Mouse (Mus musculus): ENCODE results near the gene Hoxa2. TPM values are rescaled to one million over a fixed set of nuclear protein-coding genes. Genes with fewer than 3 reads are reported as not detected.

Hoxa2 gene
- total RNA-seq (2014; fragmentation: Nextera tagmentation) (not detected in 2 replicates), total RNA-seq (2017) (0.06 TPM in 1 of 2 replicates, not detected in the other), polyA plus RNA-seq (2012) (not detected in 2 replicates)

- H3K36me3 ChIP-seq (replicated peaks): no peaks in the 10 kb centered on the region
- peaks cover 67% of the 10 kb centered on the region for H3K27me3 ChIP-seq (ENCODE audit: insufficient read depth, low read length)
- no peak for DNase-seq (ENCODE audit: low spot score)
These were observed at the start of gene Hoxa2 for GRCm38 (mm10) chr6:52164626-52165440. TSS of gene Hoxa2 (minus strand) at chr6:52164831.

GRCm38 (mm10) chr6:52214271-52214670 lies 49.6 kb upstream of the Hoxa2 start:
- H3K9me3 ChIP-seq (replicated peaks): peaks cover 9% of the 10 kb centered on the region
- H3K4me1 ChIP-seq (ENCODE audit: insufficient read depth, low read depth, low read length): no peaks in the 10 kb centered on the region
- ATAC-seq (ENCODE audit: extremely low read depth, insufficient number of reproducible peaks, low FRiP score, poor library complexity, severe bottlenecking) (no peak), DNase-seq (ENCODE audit: low spot score) (no peak)
- H3K27me3 ChIP-seq (ENCODE audit: insufficient read depth, low read length): peaks cover 46% of the 10 kb centered on the region
- H3K36me3 ChIP-seq (replicated peaks): no peaks in the 10 kb centered on the region
- TF ChIP-seq CTCF (IDR thresholded peaks at IDR 0.05; ENCODE audit: low read depth, low read length) (no peak), TAL1 (conservative IDR thresholded peaks at IDR 0.05; ENCODE audit: low read depth, low read length) (no peak), POLR2AphosphoS5 (IDR thresholded peaks at IDR 0.05; ENCODE audit: insufficient replicate concordance, low read depth, low read length) (no peak), GATA1 (IDR thresholded peaks at IDR 0.05; ENCODE audit: borderline replicate concordance, low read length) (no peak), GATA2 (IDR thresholded peaks at IDR 0.05; ENCODE audit: borderline replicate concordance, low read depth, low read length) (no peak)
- H3K4me3 ChIP-seq (ENCODE audit: low read depth, low read length): no peak overlapping the region

More at GRCm38 (mm10) chr6:52164626-52165440, at the start of gene Hoxa2:
- TF ChIP-seq GATA2 (IDR thresholded peaks at IDR 0.05; ENCODE audit: borderline replicate concordance, low read depth, low read length) (no peak), GATA1 (IDR thresholded peaks at IDR 0.05; ENCODE audit: borderline replicate concordance, low read length) (no peak), CTCF (IDR thresholded peaks at IDR 0.05; ENCODE audit: low read depth, low read length) (no peak)
- ATAC-seq (ENCODE audit: extremely low read depth, insufficient number of reproducible peaks, low FRiP score, poor library complexity, severe bottlenecking): no peak
- Histone ChIP-seq H3K4me3 (ENCODE audit: low read depth, low read length) (no peak within 1 kb of the TSS), H3K9me3 (replicated peaks) (no peaks in the 10 kb centered on the region), H3K4me1 (ENCODE audit: insufficient read depth, low read depth, low read length) (no peaks in the 10 kb centered on the region)

- no peak within 1 kb of the TSS for H3K4me3 ChIP-seq (ENCODE audit: low read depth, low read length)
- peaks cover 48% of the 10 kb centered on the region for H3K27me3 ChIP-seq (ENCODE audit: insufficient read depth, low read length)
- TF ChIP-seq GATA2 (IDR thresholded peaks at IDR 0.05; ENCODE audit: borderline replicate concordance, low read depth, low read length): no peak
- no peak for TF ChIP-seq GATA1 (IDR thresholded peaks at IDR 0.05; ENCODE audit: borderline replicate concordance, low read length)
- TF ChIP-seq CTCF (IDR thresholded peaks at IDR 0.05; ENCODE audit: low read depth, low read length): no peak
- TF ChIP-seq POLR2AphosphoS5 (IDR thresholded peaks at IDR 0.05; ENCODE audit: insufficient replicate concordance, low read depth, low read length): no peak
- no peak for TF ChIP-seq TAL1 (conservative IDR thresholded peaks at IDR 0.05; ENCODE audit: low read depth, low read length)
- H3K4me1 ChIP-seq (ENCODE audit: insufficient read depth, low read depth, low read length): no peaks in the 10 kb centered on the region
- DNase-seq (ENCODE audit: low spot score): no peak
- H3K36me3 ChIP-seq (replicated peaks): no peaks in the 10 kb centered on the region
- peaks cover 9% of the 10 kb centered on the region for H3K9me3 ChIP-seq (replicated peaks)
- ATAC-seq (ENCODE audit: extremely low read depth, insufficient number of reproducible peaks, low FRiP score, poor library complexity, severe bottlenecking): no peak
These were observed 48.7 kb upstream of the Hoxa2 start, which contains the start of the genes Hoxa3 and Gm28308 for GRCm38 (mm10) chr6:52213119-52213986. TSS of gene Hoxa3 (minus strand) at chr6:52213336. TSS of gene Gm28308 (minus strand) at chr6:52213339.

GRCm38 (mm10) chr6:52212556-52213118 lies 48.0 kb upstream of the Hoxa2 start:
- DNase-seq (ENCODE audit: low spot score) (no peak), ATAC-seq (ENCODE audit: extremely low read depth, insufficient number of reproducible peaks, low FRiP score, poor library complexity, severe bottlenecking) (no peak)
- Histone ChIP-seq H3K9me3 (replicated peaks) (peaks cover 8% of the 10 kb centered on the region), H3K4me3 (ENCODE audit: low read depth, low read length) (no peak overlapping the region), H3K36me3 (replicated peaks) (no peaks in the 10 kb centered on the region), H3K4me1 (ENCODE audit: insufficient read depth, low read depth, low read length) (no peaks in the 10 kb centered on the region), H3K27me3 (ENCODE audit: insufficient read depth, low read length) (peaks cover 48% of the 10 kb centered on the region)
- TF ChIP-seq GATA2 (IDR thresholded peaks at IDR 0.05; ENCODE audit: borderline replicate concordance, low read depth, low read length) (no peak), TAL1 (conservative IDR thresholded peaks at IDR 0.05; ENCODE audit: low read depth, low read length) (no peak), CTCF (IDR thresholded peaks at IDR 0.05; ENCODE audit: low read depth, low read length) (no peak), POLR2AphosphoS5 (IDR thresholded peaks at IDR 0.05; ENCODE audit: insufficient replicate concordance, low read depth, low read length) (no peak), GATA1 (IDR thresholded peaks at IDR 0.05; ENCODE audit: borderline replicate concordance, low read length) (no peak)

GRCm38 (mm10) chr6:52211961-52212360 lies 47.3 kb upstream of the Hoxa2 start:
- no peaks in the 10 kb centered on the region for H3K4me1 ChIP-seq (ENCODE audit: insufficient read depth, low read depth, low read length)
- DNase-seq (ENCODE audit: low spot score) (no peak), ATAC-seq (ENCODE audit: extremely low read depth, insufficient number of reproducible peaks, low FRiP score, poor library complexity, severe bottlenecking) (no peak)
- H3K9me3 ChIP-seq (replicated peaks): peaks cover 2% of the 10 kb centered on the region
- peaks cover 46% of the 10 kb centered on the region for H3K27me3 ChIP-seq (ENCODE audit: insufficient read depth, low read length)
- no peak overlapping the region for H3K4me3 ChIP-seq (ENCODE audit: low read depth, low read length)
- TF ChIP-seq TAL1 (conservative IDR thresholded peaks at IDR 0.05; ENCODE audit: low read depth, low read length): no peak
- no peak for TF ChIP-seq GATA1 (IDR thresholded peaks at IDR 0.05; ENCODE audit: borderline replicate concordance, low read length)
- no peak for TF ChIP-seq CTCF (IDR thresholded peaks at IDR 0.05; ENCODE audit: low read depth, low read length)
- TF ChIP-seq POLR2AphosphoS5 (IDR thresholded peaks at IDR 0.05; ENCODE audit: insufficient replicate concordance, low read depth, low read length): no peak
- no peak for TF ChIP-seq GATA2 (IDR thresholded peaks at IDR 0.05; ENCODE audit: borderline replicate concordance, low read depth, low read length)
- H3K36me3 ChIP-seq (replicated peaks): no peaks in the 10 kb centered on the region

Measured in G1E (cell line).